Mouse (Mus musculus): Measurements from ENCODE around the gene Pacs2. TPM values are rescaled to one million over a fixed set of nuclear protein-coding genes. Genes with fewer than 3 reads are reported as not detected.

Pacs2 gene
- polyA plus RNA-seq, 1 experiment from 2014 or later: 26.3 TPM

GRCm38 (mm10) chr12:113015956-113016355 lies 1.6 kb downstream of the Pacs2 start:
- H3K27me3 ChIP-seq: no peaks in the 10 kb centered on the region
- H3K36me3 ChIP-seq (replicated peaks): peaks cover 6% of the 10 kb centered on the region
- no peak overlapping the region for H3K27ac ChIP-seq
- H3K4me1 ChIP-seq: peaks cover 41% of the 10 kb centered on the region
- peak overlapping the region; percentile 91 for H3K9ac ChIP-seq
- H3K4me2 ChIP-seq: peak overlapping the region; percentile 87
- 75% methylated on average over 4 of the region's 4 CpGs for WGBS
- H3K4me3 ChIP-seq (replicated peaks): peak overlapping the region; percentile 98
- ATAC-seq (ENCODE audit: low FRiP score): no peak
- H3K9me3 ChIP-seq: no peaks in the 10 kb centered on the region

- H3K36me3 ChIP-seq (replicated peaks): peaks cover 8% of the 10 kb centered on the region
- WGBS: 78% methylated on average over 8 of the region's 8 CpGs
- H3K4me2 ChIP-seq: peak overlapping the region; percentile 4
- no peak for ATAC-seq (ENCODE audit: low FRiP score)
- no peaks in the 10 kb centered on the region for H3K27me3 ChIP-seq
- 0 out of 2 replicates have a peak overlapping the region, but pooled peaks have one; percentile 22 for H3K9ac ChIP-seq
- H3K27ac ChIP-seq: no peak overlapping the region
- peaks cover 41% of the 10 kb centered on the region for H3K4me1 ChIP-seq
- H3K4me3 ChIP-seq (replicated peaks): no peak overlapping the region
- no peaks in the 10 kb centered on the region for H3K9me3 ChIP-seq
These were observed 2.7 kb downstream of the Pacs2 start for GRCm38 (mm10) chr12:113016976-113017375.

- Histone ChIP-seq H3K9me3 (no peaks in the 10 kb centered on the region), H3K36me3 (replicated peaks) (peaks cover 8% of the 10 kb centered on the region), H3K4me1 (peaks cover 41% of the 10 kb centered on the region), H3K27me3 (no peaks in the 10 kb centered on the region), H3K9ac (no peak overlapping the region), H3K4me3 (replicated peaks) (no peak overlapping the region), H3K4me2 (no peak overlapping the region), H3K27ac (no peak overlapping the region)
- no peak for ATAC-seq (ENCODE audit: low FRiP score)
- 73% methylated on average over 9 of the region's 9 CpGs for WGBS
These were observed 3.2 kb downstream of the Pacs2 start for GRCm38 (mm10) chr12:113017429-113017984.

- Histone ChIP-seq H3K4me2 (no peak overlapping the region), H3K4me1 (peaks cover 31% of the 10 kb centered on the region), H3K4me3 (replicated peaks) (no peak overlapping the region), H3K36me3 (replicated peaks) (peaks cover 17% of the 10 kb centered on the region), H3K9ac (no peak overlapping the region), H3K27me3 (no peaks in the 10 kb centered on the region), H3K27ac (no peak overlapping the region), H3K9me3 (no peaks in the 10 kb centered on the region)
- no peak for ATAC-seq (ENCODE audit: low FRiP score)
- 80% methylated on average over 4 of the region's 4 CpGs for WGBS
These were observed 4.5 kb downstream of the Pacs2 start for GRCm38 (mm10) chr12:113018763-113019162.

- peaks cover 30% of the 10 kb centered on the region for H3K36me3 ChIP-seq (replicated peaks)
- no peak overlapping the region for H3K27ac ChIP-seq
- no peak for ATAC-seq (ENCODE audit: low FRiP score)
These were observed 7.2 kb downstream of the Pacs2 start for GRCm38 (mm10) chr12:113021488-113021887.

GRCm38 (mm10) chr12:113023082-113023481 lies 8.8 kb downstream of the Pacs2 start:
- Histone ChIP-seq H3K4me1 (peaks cover 6% of the 10 kb centered on the region), H3K27me3 (no peaks in the 10 kb centered on the region), H3K27ac (no peak overlapping the region), H3K9me3 (no peaks in the 10 kb centered on the region), H3K4me3 (replicated peaks) (no peak overlapping the region), H3K9ac (no peak overlapping the region), H3K36me3 (replicated peaks) (peaks cover 32% of the 10 kb centered on the region), H3K4me2 (no peak overlapping the region)
- no peak for ATAC-seq (ENCODE audit: low FRiP score)
- 88% methylated on average over 4 of the region's 4 CpGs for WGBS

More at GRCm38 (mm10) chr12:113021488-113021887, 7.2 kb downstream of the Pacs2 start:
- Histone ChIP-seq H3K4me2 (no peak overlapping the region), H3K4me3 (replicated peaks) (no peak overlapping the region), H3K4me1 (peaks cover 13% of the 10 kb centered on the region; the same call in 1 of the 2 replicates), H3K9ac (no peak overlapping the region), H3K9me3 (no peaks in the 10 kb centered on the region), H3K27me3 (no peaks in the 10 kb centered on the region)

GRCm38 (mm10) chr12:113026557-113026956 lies 12.2 kb downstream of the Pacs2 start:
- 100% methylated on average over 1 of the region's 1 CpGs for WGBS
- no peaks in the 10 kb centered on the region for H3K9me3 ChIP-seq
- ATAC-seq (ENCODE audit: low FRiP score): no peak
- no peaks in the 10 kb centered on the region for H3K27me3 ChIP-seq
- peaks cover 29% of the 10 kb centered on the region; the same call in 1 of the 2 replicates for H3K36me3 ChIP-seq (replicated peaks)
- H3K4me3 ChIP-seq (replicated peaks): no peak overlapping the region
- H3K27ac ChIP-seq: no peak overlapping the region
- peaks cover 17% of the 10 kb centered on the region for H3K4me1 ChIP-seq
- H3K9ac ChIP-seq: no peak overlapping the region
- H3K4me2 ChIP-seq: no peak overlapping the region

- no peaks in the 10 kb centered on the region for H3K9me3 ChIP-seq
- peaks cover 29% of the 10 kb centered on the region; the same call in 1 of the 2 replicates for H3K36me3 ChIP-seq (replicated peaks)
- H3K9ac ChIP-seq: no peak overlapping the region
- no peak overlapping the region for H3K4me2 ChIP-seq
- no peak for ATAC-seq (ENCODE audit: low FRiP score)
- H3K4me1 ChIP-seq: peaks cover 26% of the 10 kb centered on the region
- 94% methylated on average over 2 of the region's 2 CpGs for WGBS
- no peak overlapping the region for H3K27ac ChIP-seq
- H3K27me3 ChIP-seq: no peaks in the 10 kb centered on the region
- no peak overlapping the region for H3K4me3 ChIP-seq (replicated peaks)
These were observed 13.2 kb downstream of the Pacs2 start for GRCm38 (mm10) chr12:113027495-113027894.

GRCm38 (mm10) chr12:113028067-113028466 lies 13.8 kb downstream of the Pacs2 start:
- Histone ChIP-seq H3K9ac (no peak overlapping the region), H3K4me3 (replicated peaks) (no peak overlapping the region), H3K9me3 (no peaks in the 10 kb centered on the region), H3K27ac (0 out of 2 replicates have a peak overlapping the region, but pooled peaks have one; percentile 46), H3K4me2 (no peak overlapping the region), H3K27me3 (no peaks in the 10 kb centered on the region), H3K4me1 (peaks cover 31% of the 10 kb centered on the region), H3K36me3 (replicated peaks) (peaks cover 25% of the 10 kb centered on the region; the same call in 1 of the 2 replicates)
- ATAC-seq (ENCODE audit: low FRiP score): 0 out of 2 replicates have a peak, but pooled peaks have one; percentile 42
- 65% methylated on average over 5 of the region's 5 CpGs for WGBS

GRCm38 (mm10) chr12:113028898-113029297 lies 14.6 kb downstream of the Pacs2 start:
- H3K9me3 ChIP-seq: no peaks in the 10 kb centered on the region
- H3K27me3 ChIP-seq: no peaks in the 10 kb centered on the region
- peaks cover 40% of the 10 kb centered on the region for H3K4me1 ChIP-seq
- peaks cover 18% of the 10 kb centered on the region; the same call in 1 of the 2 replicates for H3K36me3 ChIP-seq (replicated peaks)
- no peak overlapping the region for H3K4me2 ChIP-seq
- H3K27ac ChIP-seq: peak overlapping the region; percentile 56
- H3K9ac ChIP-seq: peak overlapping the region; percentile 21; the same call in 1 of the 2 replicates
- no peak overlapping the region for H3K4me3 ChIP-seq (replicated peaks)
- ATAC-seq (ENCODE audit: low FRiP score): no peak
- WGBS: 69% methylated on average over 9 of the region's 9 CpGs

- no peaks in the 10 kb centered on the region for H3K9me3 ChIP-seq
- no peak overlapping the region for H3K27ac ChIP-seq
These were observed 15.7 kb downstream of the Pacs2 start for GRCm38 (mm10) chr12:113030046-113030445.

GRCm38 (mm10) chr12:113030993-113031392 lies 16.7 kb downstream of the Pacs2 start:
- H3K4me3 ChIP-seq (replicated peaks): no peak overlapping the region
- ATAC-seq (ENCODE audit: low FRiP score): no peak
- H3K27me3 ChIP-seq: no peaks in the 10 kb centered on the region
- 90% methylated on average over 9 of the region's 9 CpGs for WGBS
- H3K9ac ChIP-seq: no peak overlapping the region
- H3K9me3 ChIP-seq: no peaks in the 10 kb centered on the region
- peaks cover 7% of the 10 kb centered on the region; the same call in 1 of the 2 replicates for H3K36me3 ChIP-seq (replicated peaks)
- H3K4me2 ChIP-seq: no peak overlapping the region
- H3K27ac ChIP-seq: no peak overlapping the region
- peaks cover 40% of the 10 kb centered on the region for H3K4me1 ChIP-seq

More at GRCm38 (mm10) chr12:113030046-113030445, 15.7 kb downstream of the Pacs2 start:
- Histone ChIP-seq H3K36me3 (replicated peaks) (peaks cover 13% of the 10 kb centered on the region; the same call in 1 of the 2 replicates), H3K4me2 (no peak overlapping the region), H3K9ac (no peak overlapping the region), H3K27me3 (no peaks in the 10 kb centered on the region), H3K4me1 (peaks cover 40% of the 10 kb centered on the region), H3K4me3 (replicated peaks) (no peak overlapping the region)
- 81% methylated on average over 4 of the region's 4 CpGs for WGBS
- no peak for ATAC-seq (ENCODE audit: low FRiP score)

GRCm38 (mm10) chr12:113031441-113031840 lies 17.1 kb downstream of the Pacs2 start:
- H3K4me3 ChIP-seq (replicated peaks): no peak overlapping the region
- 94% methylated on average over 6 of the region's 6 CpGs for WGBS
- H3K4me2 ChIP-seq: no peak overlapping the region
- no peak overlapping the region for H3K9ac ChIP-seq
- no peak overlapping the region for H3K27ac ChIP-seq
- H3K36me3 ChIP-seq (replicated peaks): peaks cover 6% of the 10 kb centered on the region; the same call in 1 of the 2 replicates
- H3K27me3 ChIP-seq: no peaks in the 10 kb centered on the region
- peaks cover 40% of the 10 kb centered on the region for H3K4me1 ChIP-seq
- ATAC-seq (ENCODE audit: low FRiP score): no peak
- no peaks in the 10 kb centered on the region for H3K9me3 ChIP-seq

All from forebrain, embryonic 12.5 days (tissue).